Mouse (Mus musculus): ENCODE results near the gene Cebpz. TPM values are rescaled to one million over a fixed set of nuclear protein-coding genes. Genes with fewer than 3 reads are reported as not detected.
A peak's percentile ranks its signal among the peaks of the same experiment; 100 is the strongest.

Gene Cebpz
- polyA plus RNA-seq, 1 experiment from 2014 or later, result 41.7 TPM

- Histone ChIP-seq H3K27ac (ENCODE audit: low read length) (no peak overlapping the region), H3K36me3 (ENCODE audit: control insufficient read depth, insufficient read depth, low read length) (no peaks in the 10 kb centered on the region), H3K27me3 (replicated peaks; ENCODE audit: control insufficient read depth, insufficient read depth, low read length) (no peaks in the 10 kb centered on the region), H3K9ac (ENCODE audit: low read depth, low read length) (no peak overlapping the region), H3K4me1 (ENCODE audit: control insufficient read depth, insufficient read depth, low read length) (peaks cover 8% of the 10 kb centered on the region; the same call in 1 of the 2 replicates), H3K9me3 (ENCODE audit: control insufficient read depth, low read length) (no peaks in the 10 kb centered on the region), H3K4me3 (ENCODE audit: low read length) (no peak overlapping the region), H3K4me2 (ENCODE audit: low read depth, low read length) (no peak overlapping the region)
- 72% methylated on average over 3 of the region's 3 CpGs for WGBS
- no peak for ATAC-seq
Observed at GRCm38 (mm10) chr17:78913921-78914320, 22.9 kb downstream of the Cebpz start.

DNA sequence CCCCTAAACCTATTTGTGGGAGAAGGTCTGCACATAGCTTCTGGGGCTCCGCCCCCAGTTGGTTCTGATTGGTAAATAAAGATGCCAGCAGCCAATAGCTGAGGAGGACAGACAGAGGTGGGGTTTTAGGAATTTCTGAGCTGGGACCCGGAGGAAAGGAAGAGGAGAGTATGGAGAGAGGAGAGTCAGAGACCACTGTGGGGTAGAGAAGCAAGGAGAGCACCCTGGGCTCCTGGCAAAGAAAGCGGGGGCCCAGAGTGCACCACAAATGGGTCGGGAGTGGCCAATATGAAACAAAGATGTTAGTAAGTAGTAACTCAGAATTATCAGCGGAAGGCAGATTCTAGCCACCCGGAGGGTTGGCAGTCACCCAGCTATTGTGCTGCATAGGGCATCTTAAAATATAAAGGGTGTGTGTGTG lies 24.0 kb downstream of the Cebpz start:
- no peak for ATAC-seq
- H3K27me3 ChIP-seq (replicated peaks; ENCODE audit: control insufficient read depth, insufficient read depth, low read length), result no peaks in the 10 kb centered on the region
- peak overlapping the region; percentile 48 for H3K4me2 ChIP-seq (ENCODE audit: low read depth, low read length)
- no peaks in the 10 kb centered on the region for H3K9me3 ChIP-seq (ENCODE audit: control insufficient read depth, low read length)
- H3K27ac ChIP-seq (ENCODE audit: low read length), result no peak overlapping the region
- peak overlapping the region; percentile 39 for H3K4me3 ChIP-seq (ENCODE audit: low read length)
- H3K9ac ChIP-seq (ENCODE audit: low read depth, low read length), result peak overlapping the region; percentile 46
- WGBS, result 28% methylated on average over 6 of the region's 6 CpGs
- H3K36me3 ChIP-seq (ENCODE audit: control insufficient read depth, insufficient read depth, low read length), result no peaks in the 10 kb centered on the region
- H3K4me1 ChIP-seq (ENCODE audit: control insufficient read depth, insufficient read depth, low read length), result peaks cover 6% of the 10 kb centered on the region; the same call in 1 of the 2 replicates

DNA sequence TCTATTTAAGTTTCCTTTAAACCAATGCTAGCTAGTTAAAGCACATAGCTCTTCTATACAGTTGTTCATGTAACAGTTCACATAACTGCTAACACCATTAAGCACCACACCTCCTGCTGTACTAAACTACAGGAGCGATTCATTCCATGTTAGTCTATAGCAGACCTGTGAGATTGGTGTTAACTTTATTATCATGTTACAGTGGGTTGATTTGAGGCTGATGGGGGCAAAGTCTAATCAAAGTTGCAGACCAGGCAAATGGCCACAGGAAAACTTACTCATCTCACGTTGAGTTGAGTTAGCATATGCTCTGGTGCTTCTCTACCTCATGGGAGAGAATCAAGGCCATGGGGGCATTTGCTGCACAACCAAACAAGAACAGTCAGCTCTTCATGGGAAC lies 27.5 kb downstream of the Cebpz start:
- Histone ChIP-seq H3K36me3 (ENCODE audit: control insufficient read depth, insufficient read depth, low read length) (no peaks in the 10 kb centered on the region), H3K4me1 (ENCODE audit: control insufficient read depth, insufficient read depth, low read length) (no peaks in the 10 kb centered on the region)

DNA sequence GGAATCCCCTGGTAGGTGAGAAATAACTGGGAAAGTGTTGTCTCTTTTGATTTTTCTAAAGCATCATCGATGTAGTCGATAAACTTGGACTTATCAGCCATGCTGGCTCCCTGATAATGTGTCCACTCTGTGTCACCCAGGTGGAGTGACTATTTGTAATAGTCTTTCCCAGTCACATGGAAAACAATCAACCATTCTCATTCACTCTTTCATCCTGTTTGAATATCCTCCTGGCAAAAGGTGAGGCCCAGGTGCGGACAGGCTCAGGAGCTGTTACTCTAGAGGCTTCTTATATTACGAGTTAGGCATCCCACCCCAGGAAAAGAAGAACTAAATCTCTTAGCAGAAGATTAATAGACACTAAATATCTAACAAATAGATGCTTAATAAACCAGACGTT lies 30.0 kb downstream of the Cebpz start, which contains the start of gene Sult6b1:
TSS of gene Sult6b1 (minus strand) at position 101 of the 400 bp plus-strand sequence.
- Histone ChIP-seq H3K4me3 (ENCODE audit: low read length) (no peak within 1 kb of the TSS), H3K27ac (ENCODE audit: low read length) (no peak within 1 kb of the TSS), H3K36me3 (ENCODE audit: control insufficient read depth, insufficient read depth, low read length) (no peaks in the 10 kb centered on the region), H3K9me3 (ENCODE audit: control insufficient read depth, low read length) (no peaks in the 10 kb centered on the region), H3K4me2 (ENCODE audit: low read depth, low read length) (no peak within 1 kb of the TSS), H3K27me3 (replicated peaks; ENCODE audit: control insufficient read depth, insufficient read depth, low read length) (no peaks in the 10 kb centered on the region), H3K9ac (ENCODE audit: low read depth, low read length) (no peak within 1 kb of the TSS), H3K4me1 (ENCODE audit: control insufficient read depth, insufficient read depth, low read length) (no peaks in the 10 kb centered on the region)
- no peak for ATAC-seq
- WGBS, result 87% methylated on average over 5 of the region's 5 CpGs

More for the DNA sequence above, 27.5 kb downstream of the Cebpz start:
- Histone ChIP-seq H3K27ac (ENCODE audit: low read length) (no peak overlapping the region), H3K27me3 (replicated peaks; ENCODE audit: control insufficient read depth, insufficient read depth, low read length) (no peaks in the 10 kb centered on the region), H3K4me2 (ENCODE audit: low read depth, low read length) (no peak overlapping the region), H3K4me3 (ENCODE audit: low read length) (no peak overlapping the region), H3K9ac (ENCODE audit: low read depth, low read length) (no peak overlapping the region), H3K9me3 (ENCODE audit: control insufficient read depth, low read length) (no peaks in the 10 kb centered on the region)
- 71% methylated on average over 2 of the region's 2 CpGs for WGBS
- no peak for ATAC-seq

DNA sequence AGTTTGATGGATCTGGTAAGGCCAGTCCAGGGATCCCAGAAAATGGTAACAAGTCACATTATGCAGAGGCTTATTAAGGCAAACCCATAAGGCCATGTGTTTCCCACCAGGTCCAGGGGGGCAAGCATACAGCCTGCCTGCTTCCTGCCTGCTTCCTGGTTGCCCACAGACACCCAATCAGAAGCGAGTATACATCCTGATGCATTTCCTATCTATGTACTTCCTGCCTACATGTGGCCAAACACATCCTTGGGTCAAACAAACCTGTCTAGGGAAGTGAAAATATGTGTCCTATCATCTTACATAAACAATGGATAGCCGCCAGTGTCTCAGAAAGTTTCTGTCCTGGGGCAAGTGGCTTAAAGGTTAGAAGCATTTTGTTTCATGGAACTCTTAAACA lies 33.7 kb downstream of the Cebpz start:
- H3K27ac ChIP-seq (ENCODE audit: low read length), result no peak overlapping the region
- H3K4me2 ChIP-seq (ENCODE audit: low read depth, low read length), result no peak overlapping the region
- WGBS, result 64% methylated on average over 2 of the region's 2 CpGs
- H3K4me3 ChIP-seq (ENCODE audit: low read length), result no peak overlapping the region
- H3K9ac ChIP-seq (ENCODE audit: low read depth, low read length), result no peak overlapping the region
- H3K27me3 ChIP-seq (replicated peaks; ENCODE audit: control insufficient read depth, insufficient read depth, low read length), result no peaks in the 10 kb centered on the region
- H3K9me3 ChIP-seq (ENCODE audit: control insufficient read depth, low read length), result no peaks in the 10 kb centered on the region
- H3K4me1 ChIP-seq (ENCODE audit: control insufficient read depth, insufficient read depth, low read length), result no peaks in the 10 kb centered on the region
- ATAC-seq, result no peak
- H3K36me3 ChIP-seq (ENCODE audit: control insufficient read depth, insufficient read depth, low read length), result no peaks in the 10 kb centered on the region

DNA sequence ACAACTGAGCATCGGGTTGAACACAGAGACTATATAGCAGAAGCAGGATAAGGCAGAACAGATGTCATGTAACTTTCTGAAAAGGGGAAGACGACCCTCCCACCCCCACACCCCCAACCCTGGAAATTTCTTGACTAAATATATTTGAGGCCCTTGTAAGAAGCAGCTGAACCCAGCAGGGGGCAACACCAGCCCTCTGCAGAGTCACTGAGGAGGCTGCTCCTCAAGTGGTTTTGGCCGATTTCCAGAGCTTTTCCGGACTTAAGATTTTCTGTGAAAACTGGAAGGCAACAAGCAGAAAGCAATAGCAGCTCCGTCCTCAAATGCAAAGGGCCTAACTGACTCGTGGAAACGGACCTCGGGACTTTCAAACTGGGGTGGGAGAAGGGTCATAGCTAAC lies 41.5 kb downstream of the Cebpz start:
- peak; percentile 52 for ATAC-seq
- H3K4me3 ChIP-seq (ENCODE audit: low read length), result 0 out of 2 replicates have a peak overlapping the region, but pooled peaks have one; percentile 7
- 21% methylated on average over 8 of the region's 8 CpGs for WGBS
- H3K9ac ChIP-seq (ENCODE audit: low read depth, low read length), result no peak overlapping the region
- H3K4me1 ChIP-seq (ENCODE audit: control insufficient read depth, insufficient read depth, low read length), result no peaks in the 10 kb centered on the region
- peak overlapping the region; percentile 21; the same call in 1 of the 2 replicates for H3K4me2 ChIP-seq (ENCODE audit: low read depth, low read length)
- no peaks in the 10 kb centered on the region for H3K27me3 ChIP-seq (replicated peaks; ENCODE audit: control insufficient read depth, insufficient read depth, low read length)
- H3K9me3 ChIP-seq (ENCODE audit: control insufficient read depth, low read length), result no peaks in the 10 kb centered on the region
- H3K36me3 ChIP-seq (ENCODE audit: control insufficient read depth, insufficient read depth, low read length), result no peaks in the 10 kb centered on the region
- no peak overlapping the region for H3K27ac ChIP-seq (ENCODE audit: low read length)

DNA sequence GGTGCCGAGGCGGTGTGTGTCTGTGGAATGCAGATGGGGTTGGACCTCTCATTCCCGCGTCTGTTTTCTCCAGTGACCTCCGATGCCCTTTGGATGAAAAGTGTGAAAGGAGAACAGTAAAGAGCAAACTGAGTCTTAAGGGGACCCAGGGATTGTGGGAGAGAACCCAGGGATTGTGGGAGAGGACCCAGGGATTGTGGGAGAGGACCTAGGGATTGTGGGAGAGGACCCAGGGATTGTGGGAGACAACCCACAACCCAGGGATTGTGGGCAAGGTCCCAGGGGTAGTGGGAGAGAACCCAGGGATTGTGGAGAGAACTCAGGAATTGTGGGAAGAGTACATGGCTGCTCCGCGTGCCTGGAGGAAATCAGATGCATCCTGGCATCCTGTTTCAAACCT lies 41.9 kb downstream of the Cebpz start:
- H3K4me2 ChIP-seq (ENCODE audit: low read depth, low read length), result no peak overlapping the region
- ATAC-seq, result no peak

DNA sequence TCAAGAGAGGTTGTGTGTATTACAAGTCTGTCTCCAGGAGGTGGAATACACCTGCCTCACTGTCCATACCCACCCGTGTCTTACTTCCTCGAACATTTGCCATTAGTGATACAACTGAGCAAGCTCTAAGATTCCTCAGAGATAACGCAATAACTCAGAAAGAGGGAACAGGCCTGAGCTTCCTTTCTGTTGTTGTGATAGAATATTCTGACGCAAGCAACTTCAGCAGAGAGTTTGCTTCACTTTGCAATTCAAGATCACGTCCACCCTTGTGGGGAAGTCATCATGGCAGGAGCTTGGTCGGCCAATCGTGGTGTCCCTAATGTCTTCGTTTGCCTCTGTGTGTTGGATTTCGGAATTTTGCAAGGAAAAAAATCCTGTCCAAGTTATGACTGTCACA lies 45.8 kb downstream of the Cebpz start:
- Histone ChIP-seq H3K27me3 (replicated peaks; ENCODE audit: control insufficient read depth, insufficient read depth, low read length) (no peaks in the 10 kb centered on the region), H3K4me3 (ENCODE audit: low read length) (no peak overlapping the region), H3K9me3 (ENCODE audit: control insufficient read depth, low read length) (no peaks in the 10 kb centered on the region), H3K9ac (ENCODE audit: low read depth, low read length) (no peak overlapping the region), H3K36me3 (ENCODE audit: control insufficient read depth, insufficient read depth, low read length) (no peaks in the 10 kb centered on the region), H3K4me1 (ENCODE audit: control insufficient read depth, insufficient read depth, low read length) (no peaks in the 10 kb centered on the region), H3K27ac (ENCODE audit: low read length) (no peak overlapping the region), H3K4me2 (ENCODE audit: low read depth, low read length) (no peak overlapping the region)
- 87% methylated on average over 9 of the region's 9 CpGs for WGBS
- no peak for ATAC-seq

More for the DNA sequence above, 41.9 kb downstream of the Cebpz start:
- 79% methylated on average over 7 of the region's 7 CpGs for WGBS
- H3K4me1 ChIP-seq (ENCODE audit: control insufficient read depth, insufficient read depth, low read length), result no peaks in the 10 kb centered on the region
- no peak overlapping the region for H3K27ac ChIP-seq (ENCODE audit: low read length)
- no peak overlapping the region for H3K4me3 ChIP-seq (ENCODE audit: low read length)
- H3K36me3 ChIP-seq (ENCODE audit: control insufficient read depth, insufficient read depth, low read length), result no peaks in the 10 kb centered on the region
- H3K27me3 ChIP-seq (replicated peaks; ENCODE audit: control insufficient read depth, insufficient read depth, low read length), result no peaks in the 10 kb centered on the region
- H3K9me3 ChIP-seq (ENCODE audit: control insufficient read depth, low read length), result no peaks in the 10 kb centered on the region
- no peak overlapping the region for H3K9ac ChIP-seq (ENCODE audit: low read depth, low read length)

DNA sequence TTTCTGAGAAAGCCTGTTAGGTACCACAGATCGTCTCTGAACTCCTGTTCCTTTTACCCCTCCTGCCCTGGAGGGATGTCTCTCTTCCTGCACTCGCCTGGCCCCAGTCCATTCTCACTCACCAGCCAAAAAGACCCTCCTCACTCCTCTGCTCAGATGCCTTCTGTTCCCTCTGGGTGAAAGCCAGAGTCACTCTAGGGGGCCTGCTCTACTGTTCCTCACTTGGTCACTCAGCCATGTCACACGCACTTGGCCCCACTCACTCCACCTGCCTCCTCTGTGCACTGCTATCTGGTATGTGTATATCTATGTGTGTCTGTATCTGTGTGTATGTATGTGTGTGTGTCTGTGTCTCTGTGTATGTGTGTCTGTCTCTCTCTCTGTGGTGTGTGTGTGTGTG lies 47.7 kb downstream of the Cebpz start:
- no peaks in the 10 kb centered on the region for H3K27me3 ChIP-seq (replicated peaks; ENCODE audit: control insufficient read depth, insufficient read depth, low read length)
- no peak for ATAC-seq
- H3K27ac ChIP-seq (ENCODE audit: low read length), result no peak overlapping the region
- no peaks in the 10 kb centered on the region for H3K4me1 ChIP-seq (ENCODE audit: control insufficient read depth, insufficient read depth, low read length)
- no peak overlapping the region for H3K4me3 ChIP-seq (ENCODE audit: low read length)
- H3K9ac ChIP-seq (ENCODE audit: low read depth, low read length), result no peak overlapping the region
- H3K9me3 ChIP-seq (ENCODE audit: control insufficient read depth, low read length), result no peaks in the 10 kb centered on the region
- 44% methylated on average over 3 of the region's 3 CpGs for WGBS
- H3K4me2 ChIP-seq (ENCODE audit: low read depth, low read length), result no peak overlapping the region
- H3K36me3 ChIP-seq (ENCODE audit: control insufficient read depth, insufficient read depth, low read length), result no peaks in the 10 kb centered on the region

GRCm38 (mm10) chr17:78888554-78888953 lies 48.3 kb downstream of the Cebpz start:
- Histone ChIP-seq H3K9me3 (ENCODE audit: control insufficient read depth, low read length) (no peaks in the 10 kb centered on the region), H3K4me1 (ENCODE audit: control insufficient read depth, insufficient read depth, low read length) (no peaks in the 10 kb centered on the region), H3K9ac (ENCODE audit: low read depth, low read length) (no peak overlapping the region), H3K4me3 (ENCODE audit: low read length) (no peak overlapping the region), H3K4me2 (ENCODE audit: low read depth, low read length) (no peak overlapping the region), H3K27me3 (replicated peaks; ENCODE audit: control insufficient read depth, insufficient read depth, low read length) (no peaks in the 10 kb centered on the region), H3K27ac (ENCODE audit: low read length) (no peak overlapping the region), H3K36me3 (ENCODE audit: control insufficient read depth, insufficient read depth, low read length) (no peaks in the 10 kb centered on the region)
- 82% methylated on average over 4 of the region's 4 CpGs for WGBS
- ATAC-seq, result no peak

Measured in intestine, embryonic 16.5 days (tissue).